Mouse (Mus musculus) myocyte (in vitro differentiated cells): ENCODE measurements around the gene Decr2. TPM values are rescaled to one million over a fixed set of nuclear protein-coding genes. Genes with fewer than 3 reads are reported as not detected.
A peak's percentile ranks its signal among the peaks of the same experiment; 100 is the strongest.

Experiments
- H3K27me3 ChIP-seq: one replicate; pipeline ENCODE4 v1.6.1; 2011; ENCODE audit not compliant: control insufficient read depth, insufficient read depth, insufficient read length
- H3K36me3 ChIP-seq: one replicate; pipeline ENCODE4 v1.6.1; 2011; ENCODE audit not compliant: control insufficient read depth, insufficient read depth
- H3K4me2 ChIP-seq: one replicate; pipeline ENCODE4 v1.6.1; 2011; ENCODE audit warnings: low read depth, control low read depth
- H3K4me3 ChIP-seq: one replicate; pipeline ENCODE4 v1.5.1; 2011; ENCODE audit warnings: mild to moderate bottlenecking, control low read depth, moderate library complexity
- H3K79me2 ChIP-seq: one replicate; pipeline ENCODE4 v1.6.1; 2011; ENCODE audit not compliant: control insufficient read depth, insufficient read depth
- H3ac ChIP-seq: one replicate; pipeline ENCODE4 v1.6.1; 2011; ENCODE audit not compliant: control insufficient read depth, insufficient read length
- CEBPB ChIP-seq: IDR thresholded peaks from 2 replicates; pipeline ENCODE4 v1.6.1; 2011; ENCODE audit warnings: mild to moderate bottlenecking, moderate library complexity; ENCODE audit not compliant: poor library complexity, insufficient read depth, severe bottlenecking
- E2F4 ChIP-seq: IDR thresholded peaks from one replicate; pipeline ENCODE4 v1.6.1; 2011; ENCODE audit warnings: mild to moderate bottlenecking, control low read depth, moderate library complexity; ENCODE audit not compliant: insufficient read depth
- MAX ChIP-seq: IDR thresholded peaks from one replicate; pipeline ENCODE4 v1.6.1; 2011; ENCODE audit warnings: low read depth, mild to moderate bottlenecking, control low read depth
- MYOD1 ChIP-seq, 3 experiments: IDR thresholded peaks; one replicate each; pipeline ENCODE4 v1.6.1; 2011; ENCODE audit warnings: control low read depth in 2 of 3, low read depth in 2 of 3, mild to moderate bottlenecking in 2 of 3, moderate library complexity in 1 of 3; ENCODE audit not compliant: insufficient read length in 2 of 3, control insufficient read depth in 1 of 3
- MYOG ChIP-seq, 3 experiments: IDR thresholded peaks; one replicate each; pipeline ENCODE4 v1.6.1; 2011; ENCODE audit warnings: control low read depth in 2 of 3, low read depth in 2 of 3, mild to moderate bottlenecking in 2 of 3; ENCODE audit not compliant: insufficient read length in 2 of 3, control insufficient read depth in 1 of 3, insufficient read depth in 1 of 3
- POLR2A ChIP-seq: IDR thresholded peaks from one replicate; pipeline ENCODE4 v1.6.1; 2011; ENCODE audit warnings: low read depth, mild to moderate bottlenecking, control low read depth, moderate library complexity; ENCODE audit not compliant: insufficient read length
- POLR2AphosphoS2 ChIP-seq: IDR thresholded peaks from one replicate; pipeline ENCODE4 v1.6.1; 2011; ENCODE audit warnings: low read depth, control low read depth; ENCODE audit not compliant: insufficient read length
- REST ChIP-seq: IDR thresholded peaks from one replicate; pipeline ENCODE4 v1.6.1; 2011; ENCODE audit warnings: mild to moderate bottlenecking, control low read depth, moderate library complexity; ENCODE audit not compliant: insufficient read depth, insufficient read length
- SRF ChIP-seq: IDR thresholded peaks from one replicate; pipeline ENCODE4 v1.6.1; 2011; ENCODE audit warnings: low read depth; ENCODE audit not compliant: control insufficient read depth, insufficient read length
- TCF12 ChIP-seq: IDR thresholded peaks from one replicate; pipeline ENCODE4 v1.6.1; 2011; ENCODE audit warnings: mild to moderate bottlenecking, control low read depth; ENCODE audit not compliant: poor library complexity, insufficient read depth, severe bottlenecking
- TCF3 ChIP-seq: IDR thresholded peaks from one replicate; pipeline ENCODE4 v1.6.1; 2011; ENCODE audit warnings: low read depth, control low read depth; ENCODE audit not compliant: insufficient read length
- USF1 ChIP-seq: IDR thresholded peaks from one replicate; pipeline ENCODE4 v1.6.1; 2011; ENCODE audit warnings: low read depth, mild to moderate bottlenecking, control low read depth, moderate library complexity
- polyA plus RNA-seq: library from polyadenylated mRNA; unstranded; fragments of >200 nt; fragmentation: generic; extraction: Trizol; gene quantifications from one replicate; pipeline ENCODE4 v1.2.1, GENCODE M21; 2012; ENCODE audit warnings: missing spikeins

The Decr2 gene
- polyA plus RNA-seq, 1 experiment, result 8.3 TPM

DNA sequence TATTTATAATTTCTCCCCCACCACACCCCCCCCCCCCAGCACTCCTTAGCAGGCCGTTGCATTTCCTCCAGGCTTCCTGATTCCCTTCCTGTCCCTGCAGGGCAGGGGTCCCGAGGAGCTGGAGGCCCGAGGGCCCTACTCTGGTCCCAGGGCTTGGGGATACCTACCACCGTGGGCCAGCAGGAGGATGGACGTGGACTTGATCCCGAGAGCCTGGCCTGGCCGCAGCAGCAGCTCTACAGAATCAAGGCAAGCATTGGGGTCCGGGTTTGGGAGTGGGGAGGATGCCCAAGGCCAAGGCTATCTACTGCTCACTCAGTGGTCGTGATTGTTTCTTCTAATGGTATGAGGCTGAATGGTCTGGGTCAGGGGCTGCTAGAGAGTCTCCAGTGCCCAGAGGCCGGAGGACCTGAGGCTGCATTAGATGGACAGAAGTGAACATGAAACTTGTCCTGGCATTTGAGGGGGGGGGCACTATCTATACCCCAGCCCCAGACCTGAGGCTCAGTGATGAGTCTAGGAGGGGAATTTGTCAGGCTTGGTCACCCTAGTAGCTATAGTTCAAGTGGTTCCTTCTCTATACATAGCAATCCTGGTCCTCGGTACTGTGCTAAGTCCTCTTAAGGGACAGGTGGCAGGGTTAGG lies 47.1 kb upstream of the Decr2 start:
- H3K4me2 ChIP-seq, result no peak overlapping the region
- TF ChIP-seq TCF12, result no peak

DNA sequence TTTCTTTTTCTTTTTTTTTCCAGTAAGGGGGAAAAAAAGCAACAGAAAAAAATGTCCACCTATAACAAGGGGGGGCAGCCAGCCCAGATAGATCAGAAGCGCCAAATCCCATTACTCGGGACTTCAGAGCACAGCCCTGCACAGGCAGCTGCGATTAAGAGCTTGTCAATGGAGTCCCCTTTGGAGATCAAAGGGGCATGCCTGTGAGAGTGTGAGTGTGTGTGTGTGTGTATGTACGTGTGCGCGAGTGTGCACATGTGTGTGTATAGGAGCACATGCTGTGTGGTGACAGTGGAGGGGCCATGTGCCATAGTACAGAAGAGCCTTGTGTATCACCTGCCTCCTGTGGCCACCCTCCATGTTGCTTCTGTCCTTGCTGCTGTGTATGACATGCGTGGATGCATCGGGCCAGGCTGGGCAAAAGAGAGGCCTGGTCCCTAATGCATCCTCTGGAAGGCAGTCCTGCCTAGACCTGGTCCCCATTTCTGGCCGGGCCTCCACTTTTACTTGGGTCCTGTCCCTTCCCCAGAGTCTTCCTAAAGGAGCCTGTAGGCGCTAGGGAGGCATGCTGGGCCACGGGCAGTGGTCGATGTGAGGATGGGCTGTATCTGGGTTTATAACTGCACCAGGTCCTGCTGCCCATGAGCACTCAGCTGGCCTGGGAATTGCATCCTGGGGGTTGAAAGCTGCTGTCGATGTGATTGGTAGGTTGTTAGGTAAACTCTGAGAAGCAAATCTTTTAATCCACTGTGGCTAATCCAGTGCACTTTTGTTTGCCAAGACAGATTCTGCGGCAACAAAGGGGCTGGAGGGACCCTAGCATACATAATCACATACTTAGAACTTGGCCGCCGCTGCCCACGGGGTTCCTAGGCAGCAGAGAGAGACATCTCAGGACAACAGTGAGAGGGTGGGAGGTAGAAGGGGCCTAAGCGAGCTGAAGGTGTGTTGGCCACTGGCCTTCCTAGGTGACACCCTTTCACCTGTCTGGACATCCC lies 42.0 kb upstream of the Decr2 start:
- no peaks in the 10 kb centered on the region for H3K79me2 ChIP-seq
- H3K36me3 ChIP-seq, result peaks cover 5% of the 10 kb centered on the region
- no peak overlapping the region for H3ac ChIP-seq
- H3K4me2 ChIP-seq, result no peak overlapping the region
- no peak overlapping the region for H3K4me3 ChIP-seq
- no peaks in the 10 kb centered on the region for H3K27me3 ChIP-seq
- no peak for TF ChIP-seq MYOG (IDR thresholded peaks at IDR 0.05; ENCODE audit: control insufficient read depth in 1 of 3, insufficient read depth in 1 of 3, insufficient read length in 2 of 3, low read depth in 2 of 3)
- peak; percentile 16 for TF ChIP-seq POLR2AphosphoS2

More for the DNA sequence above, 47.1 kb upstream of the Decr2 start:
- no peaks in the 10 kb centered on the region for H3K36me3 ChIP-seq
- peaks cover 34% of the 10 kb centered on the region for H3K79me2 ChIP-seq
- H3ac ChIP-seq, result no peak overlapping the region
- no peaks in the 10 kb centered on the region for H3K27me3 ChIP-seq
- peak overlapping the region; percentile 61 for H3K4me3 ChIP-seq

DNA sequence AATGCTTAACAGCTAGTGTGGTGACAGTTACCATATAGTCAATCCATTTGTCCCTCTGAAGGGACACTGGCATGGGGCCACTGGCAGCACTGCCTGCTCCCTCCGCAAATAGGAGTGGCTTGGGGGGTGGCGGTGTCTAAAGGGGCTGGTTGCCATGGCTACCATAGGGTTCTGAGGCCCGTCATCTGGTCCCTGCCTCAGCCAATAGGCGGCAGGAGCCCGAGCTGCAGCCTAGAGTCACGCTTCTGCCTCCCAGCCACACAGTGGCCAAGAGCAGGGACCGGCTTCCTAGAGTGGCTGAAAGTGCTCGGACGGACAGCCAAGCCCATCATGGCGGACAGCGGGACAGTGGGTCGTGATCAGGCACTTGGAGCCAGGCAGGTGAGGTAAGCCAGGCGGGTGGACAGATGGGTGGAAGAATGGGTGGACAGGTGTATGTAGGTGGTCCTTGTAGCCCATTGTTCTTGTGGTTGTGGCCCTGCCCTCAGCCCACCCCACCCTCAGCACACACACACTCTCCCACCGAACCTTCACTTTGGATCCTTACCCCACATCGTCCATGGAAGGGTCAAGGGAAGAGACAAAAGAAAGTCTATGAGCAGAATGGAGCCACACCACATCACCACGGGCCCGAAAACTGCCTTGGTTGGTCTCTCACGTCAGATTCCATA lies 41.1 kb upstream of the Decr2 start:
- Histone ChIP-seq H3ac (no peak overlapping the region), H3K27me3 (no peaks in the 10 kb centered on the region), H3K4me3 (no peak overlapping the region), H3K4me2 (no peak overlapping the region), H3K79me2 (no peaks in the 10 kb centered on the region), H3K36me3 (peaks cover 5% of the 10 kb centered on the region)
- TF ChIP-seq MAX, result no peak

DNA sequence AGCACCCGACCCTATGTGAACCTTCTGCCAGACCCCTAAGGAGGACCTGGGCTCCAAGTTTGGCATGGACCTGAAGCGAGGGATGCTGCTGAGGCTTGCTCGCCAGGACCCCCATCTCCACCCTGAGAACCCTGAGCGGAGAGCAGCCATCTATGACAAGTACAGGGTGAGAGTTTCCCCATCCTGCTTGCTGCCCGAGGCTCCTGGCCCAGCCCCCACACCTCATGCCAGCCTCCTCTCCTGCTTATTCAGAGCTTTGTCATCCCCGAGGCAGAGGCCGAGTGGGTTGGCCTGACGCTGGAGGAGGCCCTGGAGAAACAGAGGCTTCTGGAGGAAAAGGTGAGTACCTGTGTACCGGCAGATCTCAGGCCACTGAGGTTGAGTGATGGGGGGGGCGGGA lies 35.1 kb upstream of the Decr2 start:
- H3K79me2 ChIP-seq, result peaks cover 15% of the 10 kb centered on the region
- TF ChIP-seq E2F4 (no peak), POLR2A (no peak), REST (no peak), TCF3 (no peak), SRF (no peak), MYOD1 (IDR thresholded peaks at IDR 0.05; ENCODE audit: control insufficient read depth in 1 of 3, insufficient read length in 2 of 3, low read depth in 2 of 3) (no peak), USF1 (no peak), CEBPB (no peak), POLR2AphosphoS2 (no peak), MYOG (IDR thresholded peaks at IDR 0.05; ENCODE audit: control insufficient read depth in 1 of 3, insufficient read depth in 1 of 3, insufficient read length in 2 of 3, low read depth in 2 of 3) (no peak)
- H3K27me3 ChIP-seq, result no peaks in the 10 kb centered on the region
- H3ac ChIP-seq, result no peak overlapping the region
- no peak overlapping the region for H3K4me3 ChIP-seq
- peaks cover 5% of the 10 kb centered on the region for H3K36me3 ChIP-seq
- H3K4me2 ChIP-seq, result no peak overlapping the region

DNA sequence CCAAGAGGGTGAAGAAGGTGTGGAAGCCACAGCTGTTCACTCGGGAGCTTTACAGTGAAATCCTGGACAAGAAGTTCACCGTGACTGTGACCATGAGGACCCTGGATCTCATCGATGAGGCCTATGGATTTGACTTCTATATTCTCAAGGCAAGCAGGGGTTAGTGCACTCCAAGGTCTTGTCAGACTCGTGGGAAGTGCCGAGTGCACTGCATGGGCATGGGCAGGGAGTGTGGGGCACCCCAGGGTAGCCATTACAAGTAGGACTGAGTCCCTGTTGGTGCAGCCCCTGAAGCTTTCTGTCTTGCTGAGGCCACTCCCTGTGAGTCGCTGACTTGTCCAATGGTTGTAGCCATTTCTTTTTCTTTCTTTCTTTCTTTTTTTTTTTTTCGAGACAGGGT lies 34.4 kb upstream of the Decr2 start:
- Histone ChIP-seq H3K36me3 (peaks cover 5% of the 10 kb centered on the region), H3K79me2 (peaks cover 15% of the 10 kb centered on the region), H3K27me3 (peaks cover 2% of the 10 kb centered on the region), H3ac (no peak overlapping the region), H3K4me2 (peak overlapping the region; percentile 99), H3K4me3 (peak overlapping the region; percentile 89)
- TF ChIP-seq CEBPB, result no peak
- TF ChIP-seq SRF, result no peak
- TF ChIP-seq TCF3, result no peak
- TF ChIP-seq POLR2A, result no peak
- TF ChIP-seq MAX, result no peak
- TF ChIP-seq TCF12, result no peak
- TF ChIP-seq MYOD1 (IDR thresholded peaks at IDR 0.05; ENCODE audit: control insufficient read depth in 1 of 3, insufficient read length in 2 of 3, low read depth in 2 of 3), result no peak
- no peak for TF ChIP-seq MYOG (IDR thresholded peaks at IDR 0.05; ENCODE audit: control insufficient read depth in 1 of 3, insufficient read depth in 1 of 3, insufficient read length in 2 of 3, low read depth in 2 of 3)
- TF ChIP-seq USF1, result no peak
- TF ChIP-seq REST, result no peak
- TF ChIP-seq POLR2AphosphoS2, result no peak
- no peak for TF ChIP-seq E2F4
